Mouse (Mus musculus) ES-Bruce4 (cell line): ENCODE measurements around the gene Ppp4r3a.

Source experiments
- CTCF ChIP-seq: IDR thresholded peaks from one replicate; pipeline ENCODE4 v1.8.1; 2011; ENCODE audit warnings: low read depth, low read length
- EP300 ChIP-seq: IDR thresholded peaks from 2 replicates; pipeline ENCODE4 v1.6.1; 2011; ENCODE audit warnings: low read depth, low read length; ENCODE audit not compliant: insufficient read depth
- POLR2A ChIP-seq: IDR thresholded peaks from one replicate; pipeline ENCODE4 v1.8.1; 2011; ENCODE audit warnings: low read length; ENCODE audit not compliant: insufficient read depth

DNA sequence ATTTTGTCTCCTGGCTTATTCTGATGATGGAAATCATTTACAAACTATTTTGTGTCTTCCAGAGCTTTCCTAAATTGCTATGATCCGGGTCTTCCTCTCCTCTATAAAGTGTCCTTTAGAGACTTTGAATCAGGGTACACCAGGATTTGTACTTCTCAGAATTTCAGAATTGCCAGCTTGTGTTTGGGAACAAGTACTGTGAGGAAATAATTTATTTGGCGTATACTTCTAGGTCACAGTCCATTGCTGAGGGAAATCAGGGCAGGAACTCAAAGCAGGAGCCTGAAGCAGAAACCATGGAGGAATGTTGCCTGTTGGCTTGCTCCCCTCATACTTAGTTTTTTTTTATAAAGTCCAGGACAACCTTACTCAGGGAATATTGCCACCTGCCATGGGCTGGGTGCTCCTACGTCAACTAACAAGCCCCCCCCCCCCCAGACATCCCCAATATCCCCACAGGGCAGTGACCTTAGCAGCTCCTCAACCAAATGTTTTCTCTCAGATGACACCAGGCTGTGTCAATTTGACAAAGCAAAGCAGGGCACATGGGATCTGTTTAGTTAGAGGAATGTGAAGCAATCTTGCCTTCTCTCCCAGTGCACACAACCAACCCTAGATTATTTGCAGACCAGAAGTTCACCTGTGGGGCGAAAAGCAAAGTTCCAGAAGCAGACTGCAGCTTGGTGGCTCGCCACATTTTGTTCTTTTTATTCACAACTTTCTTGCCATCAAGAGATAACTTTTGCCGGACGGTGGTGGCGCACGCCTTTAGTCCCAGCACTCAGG is 1.6 kb upstream of the Ppp4r3a start:
- TF ChIP-seq CTCF: no peak
- TF ChIP-seq EP300: no peak
- TF ChIP-seq POLR2A: no peak
